Mouse (Mus musculus): ENCODE data around the gene Mrpl14.

Gene Mrpl14

DNA sequence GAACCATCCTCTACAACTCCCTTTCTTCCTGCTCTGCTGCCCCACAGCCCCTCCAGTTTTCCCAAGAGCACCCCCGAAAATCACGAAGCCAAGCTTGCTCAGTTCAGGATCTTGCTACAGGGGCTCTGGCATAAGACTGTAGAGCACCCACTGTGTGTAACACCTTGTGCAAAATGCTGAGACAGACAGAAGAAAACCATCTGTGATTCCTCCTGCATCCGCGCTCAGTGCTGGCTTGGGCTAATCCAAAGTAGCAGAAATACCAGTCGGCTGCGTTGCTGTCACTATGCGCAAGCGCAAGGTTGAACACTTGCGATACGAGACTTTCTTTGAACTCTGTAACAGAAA lies 38.4 kb downstream of the Mrpl14 start:
- DNase-seq (ENCODE audit: low spot score in 2 of 2): no peak

DNA sequence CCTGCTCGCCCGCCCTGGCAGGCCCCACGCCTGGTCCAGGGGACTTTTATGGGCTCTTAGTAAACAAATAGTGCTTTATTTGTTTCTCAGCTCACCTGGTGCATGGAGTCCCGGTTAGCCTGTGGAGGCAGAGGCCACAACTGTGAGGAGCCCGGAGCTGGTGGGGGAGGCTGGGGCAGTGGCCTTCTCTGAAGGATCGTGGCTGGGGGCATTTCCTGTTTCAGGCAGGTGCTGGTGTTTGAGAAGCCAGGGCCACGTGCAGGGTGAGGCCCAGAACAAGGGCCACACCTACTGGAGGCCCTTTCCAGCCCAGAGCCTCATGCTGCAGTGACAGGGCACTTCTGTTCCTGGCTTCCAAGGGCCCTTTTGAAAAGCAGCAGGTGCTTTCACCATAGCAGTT lies 40.1 kb downstream of the Mrpl14 start:
- peak; percentile 50 to 67 for DNase-seq (ENCODE audit: low spot score in 2 of 2)

DNA sequence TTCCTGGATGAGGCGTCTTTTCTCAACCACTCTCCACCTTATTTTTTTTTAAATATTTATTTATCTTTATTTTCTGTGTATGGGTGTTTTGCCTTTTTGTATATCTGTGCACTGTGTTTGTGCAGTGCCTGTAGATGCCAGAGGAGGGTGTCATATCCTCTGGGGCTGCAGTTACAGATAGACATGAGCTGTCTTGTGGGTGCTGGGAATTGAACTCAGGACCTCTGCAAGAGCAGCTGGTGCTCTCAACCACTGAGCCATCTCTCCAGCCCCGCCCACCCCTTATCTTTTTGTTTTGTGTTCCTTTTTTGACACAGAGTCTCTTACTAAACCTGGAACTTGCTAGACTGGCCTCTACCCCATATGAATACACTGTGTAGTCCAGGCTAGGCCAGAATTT lies 41.4 kb downstream of the Mrpl14 start:
- no peak for DNase-seq (ENCODE audit: low spot score in 2 of 2)

DNA sequence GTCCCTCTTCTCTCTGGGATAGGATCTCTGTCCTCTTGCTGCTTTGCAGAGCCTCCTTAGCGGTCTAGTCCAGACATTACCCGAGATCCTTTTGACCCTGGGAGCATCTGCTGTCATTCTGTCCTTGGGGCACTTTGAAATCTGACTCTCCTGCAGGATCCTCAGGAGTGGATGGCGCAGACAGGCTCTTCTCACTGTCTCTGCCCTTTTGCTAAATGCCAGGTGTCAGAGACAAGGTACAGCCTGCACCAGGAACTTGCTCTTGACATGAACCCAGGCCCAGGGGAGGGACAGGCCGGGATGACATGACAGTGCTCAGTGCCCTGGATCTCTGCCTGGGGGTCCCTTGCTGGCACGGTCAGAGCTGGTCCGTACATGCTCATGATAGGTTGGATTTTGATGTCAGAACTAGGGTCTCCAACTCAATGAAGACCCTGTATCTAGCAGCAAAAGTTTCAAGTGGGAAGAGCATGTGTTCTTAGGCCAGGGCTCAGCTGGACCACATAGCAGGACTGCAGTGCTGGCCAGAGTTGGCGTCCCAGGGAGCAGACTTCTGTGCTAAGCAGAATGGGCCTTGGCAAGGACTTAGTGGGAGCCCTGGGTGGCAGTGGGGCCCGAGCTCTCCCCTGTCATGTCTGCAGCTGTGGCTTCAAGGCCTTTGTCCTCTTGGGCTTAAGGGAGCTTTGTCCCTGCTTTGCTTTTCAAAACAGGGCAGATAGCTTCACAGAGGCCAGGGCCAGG lies 42.0 kb downstream of the Mrpl14 start:
- no peak for DNase-seq (ENCODE audit: low spot score in 2 of 2)

DNA sequence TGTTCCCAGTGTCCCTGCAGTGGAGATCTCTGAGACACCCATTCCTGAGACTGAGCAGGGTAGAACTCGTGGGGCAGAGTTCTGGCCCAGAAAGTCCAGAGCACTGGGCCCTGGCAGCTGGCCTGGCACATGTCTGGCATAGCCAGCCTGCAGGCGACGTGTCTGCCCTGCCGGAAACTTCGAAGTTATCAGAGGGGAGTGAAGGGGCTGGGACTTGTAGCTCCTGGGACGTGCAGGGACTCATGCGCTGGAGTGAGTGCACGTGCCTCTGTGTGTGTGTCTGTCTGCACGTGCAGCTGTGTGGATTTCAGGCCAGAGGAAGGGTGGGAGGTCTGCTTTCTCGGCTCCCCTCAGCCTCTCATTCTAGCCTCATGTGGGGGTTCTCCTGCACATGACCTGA lies 43.3 kb downstream of the Mrpl14 start:
- DNase-seq (ENCODE audit: low spot score in 2 of 2): no peak

DNA sequence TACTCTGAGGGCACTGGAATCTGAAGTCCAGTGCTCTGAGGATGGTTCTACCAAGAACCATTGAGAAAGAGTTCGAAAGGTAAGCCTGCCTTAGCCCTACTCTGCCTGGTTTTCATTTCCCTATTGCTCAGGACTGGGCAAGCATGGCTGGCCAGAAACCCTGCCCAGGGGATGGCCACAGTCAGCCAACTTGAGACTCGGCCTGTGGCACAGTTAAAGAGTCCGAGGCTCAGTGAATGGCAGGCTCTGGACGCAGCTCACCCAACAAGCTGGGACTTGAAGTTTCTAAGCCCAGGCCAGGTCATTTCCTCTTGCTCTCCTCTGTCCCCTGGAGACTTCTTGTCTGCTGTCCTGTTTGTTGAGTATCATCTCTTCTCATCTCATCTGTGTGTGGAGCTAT lies 44.6 kb downstream of the Mrpl14 start:
- peak; percentile 19 to 55 for DNase-seq (ENCODE audit: low spot score in 2 of 2)

DNA sequence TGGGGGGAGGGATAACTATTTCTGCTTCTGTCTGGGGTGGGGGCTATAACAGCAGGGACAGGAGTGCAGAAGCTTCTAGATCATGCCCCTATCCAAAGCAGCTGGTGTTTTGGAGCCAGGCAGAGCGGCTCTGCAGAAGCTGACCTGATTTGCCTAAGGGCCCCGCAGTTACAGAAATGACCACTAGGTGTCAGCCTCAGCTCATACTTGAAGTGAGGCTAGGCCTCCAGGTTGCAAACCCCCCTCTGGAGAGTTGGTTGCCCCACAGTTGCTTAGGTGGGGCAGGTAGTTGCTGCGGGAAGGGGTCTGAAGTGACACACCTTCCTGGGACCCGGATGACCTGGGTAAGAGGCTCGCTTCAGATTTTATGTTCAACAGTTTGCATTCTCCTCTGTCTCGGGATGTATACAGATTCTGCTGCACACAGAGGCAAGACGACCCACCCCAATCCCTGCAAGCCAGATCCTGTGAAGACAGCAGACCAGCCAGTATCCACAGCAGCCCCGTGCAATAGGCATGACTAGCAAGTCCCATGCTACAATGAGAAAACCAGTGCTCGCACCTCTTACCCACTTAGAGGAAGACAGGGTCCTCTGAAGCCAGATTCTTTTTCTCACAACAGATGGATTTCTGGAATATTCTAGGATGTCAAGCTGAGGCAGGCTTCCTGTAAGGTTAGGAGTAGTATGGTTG lies 45.2 kb downstream of the Mrpl14 start:
- peak; percentile 80 to 83 for DNase-seq (ENCODE audit: low spot score in 2 of 2)

DNA sequence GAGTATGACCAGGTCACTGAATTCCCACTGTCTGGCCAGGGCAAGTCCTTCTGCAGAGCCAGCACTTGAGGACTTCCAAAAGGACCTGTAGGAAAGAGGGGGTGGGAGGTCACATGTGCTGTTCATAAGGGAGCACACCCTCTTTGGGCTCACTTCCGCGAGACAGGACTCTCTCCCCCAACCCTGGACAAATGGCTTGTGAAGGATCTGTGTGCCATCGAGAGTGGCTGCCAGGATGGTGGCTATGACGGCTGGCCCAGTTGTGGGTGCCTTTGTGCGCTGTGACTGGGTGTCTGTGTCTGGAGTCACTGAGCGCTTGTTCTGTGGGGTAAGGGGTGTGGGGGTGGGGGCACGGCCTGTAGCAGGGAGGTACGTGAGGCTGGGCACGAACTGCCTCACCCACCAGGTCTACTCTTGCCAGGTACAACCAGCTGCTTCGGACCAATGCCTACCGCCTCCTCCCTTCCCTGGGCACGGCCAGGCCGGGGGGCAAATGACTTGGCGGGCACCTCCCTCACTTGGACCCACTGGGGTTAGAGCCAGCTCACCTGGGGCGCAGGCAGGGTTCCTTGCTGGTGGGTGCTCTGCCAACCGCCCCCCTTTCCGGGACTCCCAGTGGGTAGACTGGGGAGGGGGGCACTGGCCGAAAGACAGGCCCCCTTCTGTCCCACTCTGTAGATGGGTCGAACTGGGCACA lies 47.1 kb downstream of the Mrpl14 start:
- DNase-seq (ENCODE audit: low spot score in 2 of 2): no peak

DNA sequence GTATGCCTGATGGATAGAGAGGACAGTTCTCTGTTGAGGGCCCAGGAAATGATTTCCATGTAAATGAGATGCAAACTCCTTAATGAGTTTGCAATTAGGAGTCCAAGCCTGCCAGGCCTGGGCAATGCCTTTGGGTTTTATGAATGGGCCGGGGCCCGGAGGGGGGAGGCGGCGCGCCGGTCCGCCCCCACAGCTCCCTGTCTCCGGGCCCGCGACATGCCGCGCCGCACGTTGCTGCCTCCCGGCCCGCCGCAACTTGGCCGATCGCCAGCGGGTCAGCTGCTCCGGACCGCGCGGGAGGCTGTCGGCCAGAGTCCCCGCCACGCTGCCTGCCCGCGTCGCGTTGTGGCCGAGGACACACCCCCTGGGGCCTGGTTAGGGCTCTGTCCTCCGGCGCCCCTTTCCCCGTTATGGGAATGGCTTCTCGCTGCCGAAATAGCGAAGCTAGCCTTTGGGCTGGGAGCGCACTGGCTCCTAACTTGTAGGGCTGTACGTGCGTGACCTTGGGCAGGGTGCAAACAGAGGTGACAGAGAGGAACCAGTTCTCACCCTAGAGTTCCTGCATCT lies 47.7 kb downstream of the Mrpl14 start, which contains the start of gene 1600014C23Rik:
Gene 1600014C23Rik (minus strand): TSS at position 110 of the 567 bp plus-strand sequence.
- DNase-seq (ENCODE audit: low spot score in 2 of 2): no peak

DNA sequence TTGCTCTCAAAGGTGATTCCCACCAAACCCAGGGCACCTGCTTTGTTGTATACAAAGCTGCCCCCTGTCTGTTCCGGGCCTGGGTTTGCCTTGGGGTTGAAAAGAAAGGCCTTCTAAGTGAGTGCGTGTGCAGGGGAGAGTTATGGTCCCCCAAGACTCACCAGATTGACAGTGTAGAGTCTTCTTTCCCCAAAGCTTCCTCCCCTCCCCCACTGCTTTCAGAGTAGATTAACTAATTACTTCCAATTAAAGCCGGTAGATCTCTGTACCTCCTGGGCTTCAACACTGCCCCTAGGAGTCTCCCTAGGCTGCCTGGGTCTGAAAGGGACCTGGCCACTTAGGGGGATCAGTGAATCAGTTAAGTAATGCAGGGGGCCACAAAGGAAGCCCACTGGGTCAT lies 48.2 kb downstream of the Mrpl14 start:
- DNase-seq (ENCODE audit: low spot score in 2 of 2): no peak

DNA sequence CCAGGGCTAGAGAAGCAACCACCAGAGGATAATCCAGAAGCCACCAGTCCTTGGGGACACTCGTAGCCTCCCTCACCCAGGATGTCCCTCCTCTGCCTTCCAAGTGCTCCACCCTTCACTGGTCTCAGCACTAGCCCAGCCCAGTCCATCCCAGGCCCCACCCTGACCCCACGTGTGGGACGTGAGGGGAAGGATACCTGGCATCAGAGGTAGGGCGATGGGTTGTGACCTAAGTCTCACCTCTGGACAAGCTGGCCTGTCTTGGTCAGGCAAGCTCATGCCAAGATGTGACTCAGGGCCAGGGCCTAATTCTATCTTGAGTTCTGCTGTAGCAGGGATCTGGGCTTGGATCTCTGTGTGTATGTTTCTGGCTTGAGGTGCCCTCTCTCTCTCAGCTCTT lies 48.8 kb downstream of the Mrpl14 start:
- no peak for DNase-seq (ENCODE audit: low spot score in 2 of 2)

DNA sequence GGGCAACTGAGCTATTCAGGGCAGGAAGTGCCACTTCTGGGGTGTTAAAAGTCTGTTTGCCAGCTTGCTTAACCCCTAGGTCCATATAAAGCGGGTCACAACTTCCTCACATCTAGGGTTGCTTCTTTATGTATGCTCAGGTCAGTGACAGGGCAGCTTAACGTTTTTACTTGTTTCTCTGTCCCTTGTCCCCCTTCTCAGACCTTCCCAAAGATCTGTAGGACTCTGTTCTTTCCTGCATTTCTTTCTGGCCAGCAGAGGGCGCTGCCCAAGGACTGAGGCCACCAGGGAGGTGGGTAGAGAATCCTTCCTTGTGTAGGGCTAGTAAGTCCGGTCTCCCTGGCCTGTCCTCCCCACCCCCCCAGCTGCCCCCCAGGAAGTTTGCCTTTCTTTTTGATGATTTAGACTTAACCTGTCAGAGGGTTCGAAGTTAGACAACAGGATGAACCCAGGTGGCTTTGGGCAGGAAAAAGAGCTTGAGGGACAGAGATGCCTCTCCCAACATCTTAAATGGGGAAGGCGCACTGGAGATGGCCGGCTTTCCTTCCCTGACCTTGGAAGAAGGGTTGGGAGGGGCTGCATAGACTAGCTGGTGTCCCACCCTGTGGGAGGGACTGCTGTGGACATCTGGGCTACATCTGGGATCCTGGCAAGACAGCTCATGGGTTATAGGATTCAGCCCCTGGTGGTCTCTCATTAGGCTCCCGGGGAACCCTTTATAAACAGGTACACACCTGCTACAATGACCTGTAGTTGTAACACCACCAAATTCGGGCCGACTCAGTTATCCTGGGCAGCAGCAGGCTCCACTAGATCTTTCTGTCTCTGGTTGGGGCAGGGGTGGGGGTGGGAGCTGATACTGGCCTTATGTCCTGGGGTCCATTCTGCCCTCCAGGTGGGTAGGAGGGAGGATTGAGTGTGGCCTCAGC lies 49.5 kb downstream of the Mrpl14 start:
- peak; percentile 78 to 82 for DNase-seq (ENCODE audit: low spot score in 2 of 2)

DNA sequence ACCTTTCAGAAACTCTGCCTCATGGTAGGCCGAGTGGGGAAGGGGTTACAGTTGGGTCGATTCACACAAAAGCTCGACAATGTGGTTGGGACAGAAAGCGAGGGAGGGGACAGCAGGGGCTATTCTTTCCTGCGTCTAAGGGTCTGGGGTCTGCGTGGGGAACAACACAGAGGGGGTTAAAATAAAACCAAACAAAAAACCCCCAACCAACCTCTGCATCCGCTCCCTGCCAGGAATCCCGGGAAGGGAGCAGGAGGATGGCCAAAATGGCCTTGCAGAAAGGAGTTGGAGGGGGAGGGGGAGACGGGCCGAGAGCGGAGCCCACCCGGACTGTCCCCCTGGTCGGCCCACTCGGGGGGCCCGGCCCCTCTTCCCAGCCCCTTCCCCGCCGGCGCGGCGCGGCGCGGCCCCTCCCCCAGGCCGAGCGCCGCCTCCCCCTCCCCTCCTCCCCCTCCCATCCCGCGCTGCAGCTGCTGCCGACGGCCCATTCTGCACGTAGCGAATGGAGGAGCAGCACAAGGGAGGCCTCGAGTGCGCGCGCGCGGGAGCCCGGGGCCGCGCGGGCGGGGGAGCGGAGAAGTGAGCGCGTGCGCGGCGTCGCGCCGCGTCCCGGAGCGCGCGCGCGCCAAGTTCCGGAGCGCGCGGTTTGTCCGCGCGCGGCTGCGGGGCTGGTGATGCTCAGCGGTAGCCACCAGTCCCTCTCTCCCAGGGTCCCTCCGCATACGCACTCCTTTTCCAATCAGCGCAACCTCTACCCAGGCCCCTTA lies 50.4 kb downstream of the Mrpl14 start:
- peak; percentile 67 to 73 for DNase-seq (ENCODE audit: low spot score in 2 of 2)

DNA sequence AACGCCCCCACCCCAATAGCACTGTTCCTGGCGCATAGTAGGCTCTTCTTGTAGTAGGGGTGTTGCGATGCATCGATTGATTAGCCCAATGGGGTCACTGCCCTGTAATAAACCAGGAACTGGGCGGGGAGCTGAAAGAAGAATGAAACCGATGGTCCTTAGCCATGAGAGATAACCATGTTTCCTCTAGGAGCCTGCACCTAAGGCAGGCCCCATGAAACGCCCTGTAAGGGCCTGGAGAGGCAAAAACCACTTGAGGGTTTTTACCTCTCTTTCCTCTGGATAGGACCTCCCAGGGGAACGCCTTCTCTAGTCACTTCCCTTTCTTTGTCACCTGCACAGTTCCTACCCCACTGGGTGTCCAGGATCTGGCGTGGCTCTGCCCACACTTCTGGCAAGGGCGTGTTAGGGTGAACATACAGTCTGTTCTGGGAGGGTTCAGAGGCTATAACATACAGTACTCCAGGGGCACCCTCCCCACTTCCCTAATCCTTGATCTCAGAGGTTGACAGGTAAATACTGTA lies 51.0 kb downstream of the Mrpl14 start:
- peak in 1 of 2 experiments; percentile 15 for DNase-seq (ENCODE audit: low spot score in 2 of 2)

DNA sequence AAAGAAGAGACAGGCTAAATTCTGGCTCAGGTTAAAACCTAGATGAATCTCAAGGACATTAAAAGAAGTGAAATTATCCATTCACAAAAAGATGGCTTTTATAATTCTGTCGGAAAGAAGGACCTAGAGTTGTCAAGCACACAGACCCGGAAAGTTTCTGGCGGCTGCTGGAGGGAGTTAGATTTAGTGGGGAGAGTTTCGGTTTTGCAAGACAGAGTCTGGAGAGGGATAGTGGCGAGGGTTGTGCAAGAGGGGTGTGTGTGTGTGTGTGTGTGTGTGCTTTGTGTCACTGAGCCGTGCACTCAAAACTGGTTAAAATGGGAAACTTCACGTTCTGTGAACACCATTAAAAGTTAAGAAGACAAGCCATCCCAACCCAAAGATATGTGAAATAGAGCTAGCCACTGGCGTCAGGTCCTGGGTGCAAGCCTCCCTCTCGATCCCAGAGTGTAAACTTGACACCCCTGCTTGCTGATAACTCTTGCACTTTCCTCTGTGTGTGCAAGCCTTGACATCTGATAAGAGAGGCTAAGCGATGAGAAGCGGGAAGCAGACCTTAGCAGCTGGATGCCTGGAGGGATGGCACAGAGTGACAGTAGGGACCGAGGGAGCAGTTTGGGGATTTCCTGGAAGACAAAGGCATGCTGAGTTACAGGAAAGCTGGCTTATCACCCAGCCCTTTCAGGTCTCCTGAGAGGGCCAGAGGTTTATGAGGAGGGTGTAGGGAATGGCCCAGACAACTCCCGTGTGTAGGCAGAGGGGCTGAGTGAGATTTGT lies 56.4 kb downstream of the Mrpl14 start:
- no peak for DNase-seq (ENCODE audit: low spot score in 2 of 2)

DNA sequence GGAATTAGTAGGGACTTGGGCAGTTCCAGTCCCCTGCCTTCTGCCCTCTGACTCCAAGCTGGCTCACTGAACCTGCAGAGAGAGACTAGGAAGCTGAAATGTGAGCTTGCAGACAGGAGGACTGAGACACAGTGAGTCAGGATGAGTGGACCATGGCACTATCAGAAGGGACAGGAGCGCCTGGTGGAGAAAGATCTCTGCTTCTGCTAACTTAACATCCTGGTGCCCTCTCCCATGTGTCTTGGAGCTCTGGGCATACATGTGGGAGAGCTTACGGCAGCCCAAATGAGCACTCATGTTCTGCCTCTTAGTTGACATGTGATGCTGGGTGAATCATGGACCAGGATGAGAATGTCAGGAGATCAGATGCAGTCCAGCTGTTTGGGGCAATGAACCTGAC lies 59.5 kb downstream of the Mrpl14 start:
- no peak for DNase-seq (ENCODE audit: low spot score in 2 of 2)

DNA sequence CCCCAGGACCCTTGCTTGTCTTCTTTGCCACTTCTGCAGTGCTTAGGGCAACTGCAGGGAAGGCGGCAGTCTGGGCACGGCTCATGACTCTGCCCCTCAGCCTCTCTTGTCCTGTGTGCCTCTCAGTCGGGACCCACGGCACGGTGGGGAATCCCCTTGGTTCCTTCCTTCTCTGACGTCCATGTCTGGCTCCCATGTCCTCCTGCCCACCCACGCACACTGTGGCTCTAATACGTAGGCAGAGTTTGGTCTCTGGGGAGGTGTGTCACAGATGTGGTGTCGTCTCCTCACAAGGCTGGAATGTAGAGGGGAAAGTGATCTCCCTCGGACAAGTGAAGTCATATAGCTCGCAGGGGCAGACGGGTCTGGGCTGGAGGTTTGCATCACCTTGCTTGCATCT lies 60.6 kb downstream of the Mrpl14 start:
- DNase-seq (ENCODE audit: low spot score in 2 of 2): no peak

DNA sequence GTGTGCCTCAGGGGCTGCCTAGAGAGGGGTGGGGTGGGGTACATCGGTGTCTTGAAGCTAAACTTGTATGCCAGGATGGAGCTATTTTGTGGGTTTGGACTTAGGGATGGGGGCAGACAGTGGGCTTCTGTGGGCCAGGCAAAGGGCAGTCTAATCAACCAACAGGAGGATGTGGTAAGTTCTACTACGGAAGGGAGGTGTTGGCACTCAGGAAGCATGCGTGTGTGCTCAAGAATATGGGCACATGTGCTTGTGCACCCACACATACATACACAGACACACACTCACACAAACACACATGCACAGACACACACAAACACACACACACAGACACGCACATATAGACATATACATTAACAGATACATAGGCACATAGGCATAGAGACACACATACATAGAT lies 61.2 kb downstream of the Mrpl14 start:
- DNase-seq (ENCODE audit: low spot score in 2 of 2): no peak
